Mouse (Mus musculus): ENCODE data around the gene Prmt7. TPM values are rescaled to one million over a fixed set of nuclear protein-coding genes. Genes with fewer than 3 reads are reported as not detected.
A peak's percentile ranks its signal among the peaks of the same experiment; 100 is the strongest.

The Prmt7 gene
- total and polyA plus RNA-seq, 2 experiments from 2014 or later: 51.9 to 60.0 TPM

GRCm38 (mm10) chr8:106210035-106210731 lies 553 bp upstream of the Prmt7 start:
- TF ChIP-seq CTCF (IDR thresholded peaks at IDR 0.05): no peak; the same call in 1 of the 2 replicates
- Histone ChIP-seq H3K4me2 (ENCODE audit: low read depth, low read length, poor library complexity, severe bottlenecking) (peak overlapping the region; percentile 76), H3K27ac (ENCODE audit: low read depth, low read length) (peak overlapping the region; percentile 96), H3K4me3 (ENCODE audit: low read depth, low read length) (peak overlapping the region; percentile 80), H3K27me3 (ENCODE audit: insufficient read depth, low read length) (no peaks in the 10 kb centered on the region), H3K9me3 (ENCODE audit: low read length) (no peaks in the 10 kb centered on the region), H3K36me3 (ENCODE audit: insufficient read depth, low read length) (peaks cover 9% of the 10 kb centered on the region; the same call in 1 of the 2 replicates), H3K9ac (replicated peaks; ENCODE audit: low read length, poor library complexity, severe bottlenecking) (peak overlapping the region; percentile 90), H3K4me1 (ENCODE audit: insufficient read depth, low read length) (peaks cover 7% of the 10 kb centered on the region)
- WGBS: under 1% methylated on average over 34 of the region's 35 CpGs
- DNase-seq (ENCODE audit: low spot score) (peak; percentile 65), ATAC-seq (ENCODE audit: low FRiP score) (peak; percentile 86)

- peaks cover 12% of the 10 kb centered on the region for H3K36me3 ChIP-seq (ENCODE audit: insufficient read depth, low read length)
- H3K9ac ChIP-seq (replicated peaks; ENCODE audit: low read length, poor library complexity, severe bottlenecking): peak overlapping the region; percentile 90
- no peaks in the 10 kb centered on the region for H3K27me3 ChIP-seq (ENCODE audit: insufficient read depth, low read length)
- peaks cover 7% of the 10 kb centered on the region for H3K4me1 ChIP-seq (ENCODE audit: insufficient read depth, low read length)
- TF ChIP-seq CTCF (IDR thresholded peaks at IDR 0.05): no peak
- H3K27ac ChIP-seq (ENCODE audit: low read depth, low read length): peak overlapping the region; percentile 96
- ATAC-seq (ENCODE audit: low FRiP score) (no peak), DNase-seq (ENCODE audit: low spot score) (no peak)
- 3% methylated on average over 13 of the region's 13 CpGs for WGBS
- H3K4me2 ChIP-seq (ENCODE audit: low read depth, low read length, poor library complexity, severe bottlenecking): peak overlapping the region; percentile 76
- H3K4me3 ChIP-seq (ENCODE audit: low read depth, low read length): peak overlapping the region; percentile 80
- no peaks in the 10 kb centered on the region for H3K9me3 ChIP-seq (ENCODE audit: low read length)
Measured at GRCm38 (mm10) chr8:106211421-106211820, 685 bp downstream of the Prmt7 start.

- TF ChIP-seq CTCF (IDR thresholded peaks at IDR 0.05): no peak
- H3K36me3 ChIP-seq (ENCODE audit: insufficient read depth, low read length): peaks cover 26% of the 10 kb centered on the region
Measured at GRCm38 (mm10) chr8:106213959-106214358, 3.2 kb downstream of the Prmt7 start.

GRCm38 (mm10) chr8:106219620-106220019 lies 8.9 kb downstream of the Prmt7 start:
- no peak overlapping the region for H3K9ac ChIP-seq (replicated peaks; ENCODE audit: low read length, poor library complexity, severe bottlenecking)
- no peaks in the 10 kb centered on the region for H3K27me3 ChIP-seq (ENCODE audit: insufficient read depth, low read length)
- no peak overlapping the region for H3K27ac ChIP-seq (ENCODE audit: low read depth, low read length)
- DNase-seq (ENCODE audit: low spot score) (peak; percentile 10), ATAC-seq (ENCODE audit: low FRiP score) (no peak)
- H3K4me3 ChIP-seq (ENCODE audit: low read depth, low read length): no peak overlapping the region
- TF ChIP-seq CTCF (IDR thresholded peaks at IDR 0.05): peak; percentile 60
- H3K36me3 ChIP-seq (ENCODE audit: insufficient read depth, low read length): peaks cover 53% of the 10 kb centered on the region
- H3K4me1 ChIP-seq (ENCODE audit: insufficient read depth, low read length): no peaks in the 10 kb centered on the region
- 93% methylated on average over 3 of the region's 3 CpGs for WGBS
- H3K4me2 ChIP-seq (ENCODE audit: low read depth, low read length, poor library complexity, severe bottlenecking): no peak overlapping the region
- H3K9me3 ChIP-seq (ENCODE audit: low read length): no peaks in the 10 kb centered on the region

More at GRCm38 (mm10) chr8:106213959-106214358, 3.2 kb downstream of the Prmt7 start:
- DNase-seq (ENCODE audit: low spot score) (no peak), ATAC-seq (ENCODE audit: low FRiP score) (no peak)
- Histone ChIP-seq H3K27ac (ENCODE audit: low read depth, low read length) (no peak overlapping the region), H3K4me1 (ENCODE audit: insufficient read depth, low read length) (peaks cover 7% of the 10 kb centered on the region), H3K4me3 (ENCODE audit: low read depth, low read length) (no peak overlapping the region), H3K27me3 (ENCODE audit: insufficient read depth, low read length) (no peaks in the 10 kb centered on the region), H3K4me2 (ENCODE audit: low read depth, low read length, poor library complexity, severe bottlenecking) (no peak overlapping the region), H3K9ac (replicated peaks; ENCODE audit: low read length, poor library complexity, severe bottlenecking) (no peak overlapping the region), H3K9me3 (ENCODE audit: low read length) (no peaks in the 10 kb centered on the region)
- WGBS: 90% methylated on average over 3 of the region's 3 CpGs

- ATAC-seq (ENCODE audit: low FRiP score): no peak
- TF ChIP-seq CTCF (IDR thresholded peaks at IDR 0.05): peak; percentile 88
- no peak overlapping the region for H3K4me2 ChIP-seq (ENCODE audit: low read depth, low read length, poor library complexity, severe bottlenecking)
- H3K9ac ChIP-seq (replicated peaks; ENCODE audit: low read length, poor library complexity, severe bottlenecking): no peak overlapping the region
- no peak overlapping the region for H3K27ac ChIP-seq (ENCODE audit: low read depth, low read length)
- DNase-seq (ENCODE audit: low spot score): peak; percentile 66
- no peaks in the 10 kb centered on the region for H3K27me3 ChIP-seq (ENCODE audit: insufficient read depth, low read length)
- no peaks in the 10 kb centered on the region for H3K4me1 ChIP-seq (ENCODE audit: insufficient read depth, low read length)
- H3K9me3 ChIP-seq (ENCODE audit: low read length): no peaks in the 10 kb centered on the region
- H3K36me3 ChIP-seq (ENCODE audit: insufficient read depth, low read length): peaks cover 44% of the 10 kb centered on the region
- 39% methylated on average over 9 of the region's 9 CpGs for WGBS
- no peak overlapping the region for H3K4me3 ChIP-seq (ENCODE audit: low read depth, low read length)
Measured at GRCm38 (mm10) chr8:106226589-106226988, 15.9 kb downstream of the Prmt7 start.

- DNase-seq (ENCODE audit: low spot score) (no peak), ATAC-seq (ENCODE audit: low FRiP score) (no peak)
- Histone ChIP-seq H3K27me3 (ENCODE audit: insufficient read depth, low read length) (no peaks in the 10 kb centered on the region), H3K4me1 (ENCODE audit: insufficient read depth, low read length) (no peaks in the 10 kb centered on the region), H3K9ac (replicated peaks; ENCODE audit: low read length, poor library complexity, severe bottlenecking) (no peak overlapping the region), H3K4me2 (ENCODE audit: low read depth, low read length, poor library complexity, severe bottlenecking) (no peak overlapping the region), H3K9me3 (ENCODE audit: low read length) (no peaks in the 10 kb centered on the region), H3K36me3 (ENCODE audit: insufficient read depth, low read length) (peaks cover 30% of the 10 kb centered on the region), H3K27ac (ENCODE audit: low read depth, low read length) (no peak overlapping the region), H3K4me3 (ENCODE audit: low read depth, low read length) (no peak overlapping the region)
- TF ChIP-seq CTCF (IDR thresholded peaks at IDR 0.05): no peak
- 94% methylated on average over 7 of the region's 7 CpGs for WGBS
Measured at GRCm38 (mm10) chr8:106231536-106231935, 20.8 kb downstream of the Prmt7 start.
